Mouse (Mus musculus): ENCODE data around the gene Nrg4. TPM values are rescaled to one million over a fixed set of nuclear protein-coding genes. Genes with fewer than 3 reads are reported as not detected.

Nrg4 gene
- polyA plus RNA-seq, 2 experiments = 0.39 to 1.1 TPM

DNA sequence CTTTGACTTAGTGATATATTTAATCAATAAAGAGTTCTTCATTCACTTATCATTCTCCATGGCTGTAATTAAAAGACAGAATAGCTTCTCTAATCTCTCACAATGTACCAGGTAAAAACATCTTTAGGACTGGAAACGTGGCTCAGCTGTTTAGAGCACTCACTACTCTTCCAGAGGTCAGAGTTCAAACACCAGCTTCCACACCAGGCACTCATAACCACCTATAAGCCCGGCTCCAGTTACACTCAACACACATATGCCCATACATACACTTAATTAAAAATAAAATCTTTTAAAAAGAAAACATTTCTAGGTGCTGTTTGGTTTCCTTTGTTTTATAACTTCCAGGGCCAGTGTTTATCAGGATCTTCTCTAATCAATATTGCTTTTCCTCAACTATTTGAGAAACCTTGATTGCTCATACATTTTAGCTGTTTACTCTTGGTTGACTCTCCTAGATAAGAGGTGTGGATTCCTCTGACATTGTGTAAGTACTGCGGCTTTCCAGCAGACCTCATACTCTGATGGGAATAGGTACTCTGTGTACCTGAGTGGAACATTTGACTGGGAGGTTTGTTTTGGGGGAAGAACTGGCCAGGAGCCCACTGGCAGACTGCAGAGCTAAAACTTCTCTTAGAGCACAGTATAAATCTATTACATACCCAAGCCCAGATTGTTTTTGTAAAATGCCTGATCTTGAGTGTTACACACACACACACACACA lies 37.0 kb downstream of the Nrg4 start:
- no peak for DNase-seq (ENCODE audit: low read depth in 3 of 3, low spot score in 3 of 3)
- Histone ChIP-seq H3K9me3 (ENCODE audit: control insufficient read depth, low read length) (no peaks in the 10 kb centered on the region), H3K36me3 (replicated peaks; ENCODE audit: control insufficient read depth, insufficient read depth, low read depth) (no peaks in the 10 kb centered on the region), H3K4me3 (ENCODE audit: insufficient read depth in 1 of 2, low read depth in 2 of 2, low read length in 2 of 2) (no peak overlapping the region), H3K27me3 (ENCODE audit: control insufficient read depth, insufficient read depth, low read length) (no peaks in the 10 kb centered on the region; the same call in 1 of the 2 replicates), H3K4me2 (ENCODE audit: low read depth) (no peak overlapping the region), H3K27ac (no peak overlapping the region), H3K4me1 (replicated peaks; ENCODE audit: control insufficient read depth in 2 of 2, insufficient read depth in 2 of 2, low read length in 1 of 2) (no peaks in the 10 kb centered on the region), H3K9ac (replicated peaks) (no peak overlapping the region)
- 33% methylated on average over 3 of the region's 3 CpGs for WGBS (ENCODE audit: insufficient replicate concordance)
- no peak for TF ChIP-seq EP300 (IDR thresholded peaks at IDR 0.05; ENCODE audit: low read depth)
- no peak for ATAC-seq (ENCODE audit: insufficient read depth)

DNA sequence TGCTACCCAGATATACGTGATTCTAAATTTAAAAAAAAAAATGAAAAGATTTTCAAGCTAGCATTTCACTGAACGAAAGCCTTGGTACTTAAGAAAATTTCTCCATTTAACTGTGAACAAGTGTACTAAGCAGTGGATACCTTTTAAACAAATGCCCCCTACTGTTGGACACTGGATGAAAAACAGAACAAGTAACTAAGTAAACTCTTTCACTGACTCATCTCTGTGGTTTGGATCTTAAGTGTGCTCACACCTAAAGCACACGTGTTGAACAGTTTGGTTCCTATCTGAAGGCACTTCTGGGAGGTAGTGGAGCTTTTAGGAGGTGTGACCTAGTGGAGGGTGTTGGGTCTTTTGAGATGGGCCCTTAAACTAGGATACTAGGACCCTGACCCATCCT lies 41.4 kb downstream of the Nrg4 start:
- Histone ChIP-seq H3K9ac (replicated peaks) (no peak overlapping the region), H3K9me3 (ENCODE audit: control insufficient read depth, low read length) (no peaks in the 10 kb centered on the region), H3K4me1 (replicated peaks; ENCODE audit: control insufficient read depth in 2 of 2, insufficient read depth in 2 of 2, low read length in 1 of 2) (no peaks in the 10 kb centered on the region), H3K36me3 (replicated peaks; ENCODE audit: control insufficient read depth, insufficient read depth, low read depth) (no peaks in the 10 kb centered on the region), H3K4me2 (ENCODE audit: low read depth) (no peak overlapping the region), H3K27ac (no peak overlapping the region), H3K27me3 (ENCODE audit: control insufficient read depth, insufficient read depth, low read length) (no peaks in the 10 kb centered on the region), H3K4me3 (ENCODE audit: insufficient read depth in 1 of 2, low read depth in 2 of 2, low read length in 2 of 2) (no peak overlapping the region)
- DNase-seq (ENCODE audit: low read depth in 3 of 3, low spot score in 3 of 3) = no peak
- 47% methylated on average over 3 of the region's 3 CpGs for WGBS (ENCODE audit: insufficient replicate concordance)
- TF ChIP-seq EP300 (IDR thresholded peaks at IDR 0.05; ENCODE audit: low read depth) (no peak), CTCF (IDR thresholded peaks at IDR 0.05; ENCODE audit: low read depth) (no peak)
- no peak for ATAC-seq (ENCODE audit: insufficient read depth)

DNA sequence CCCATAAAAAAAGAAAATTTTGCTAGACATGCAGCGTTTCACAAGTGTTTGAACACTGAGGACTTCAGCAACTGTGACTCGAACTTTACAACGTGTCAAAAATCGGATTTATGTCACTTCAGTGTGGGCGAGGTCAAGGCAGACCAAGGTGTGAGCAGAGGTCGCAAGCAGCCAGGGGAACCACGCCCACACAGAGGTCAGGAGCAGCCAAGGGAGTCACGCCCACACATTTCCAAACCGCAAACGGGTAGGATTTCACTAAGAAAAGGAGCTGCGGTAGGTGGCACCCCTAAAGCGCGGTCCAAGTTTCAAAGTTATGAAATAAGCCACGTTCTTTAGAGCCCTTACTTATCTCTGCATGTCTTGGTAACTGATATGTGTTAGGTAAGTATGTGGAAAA lies 43.1 kb downstream of the Nrg4 start:
- Histone ChIP-seq H3K27ac (no peak overlapping the region), H3K4me2 (ENCODE audit: low read depth) (no peak overlapping the region; the same call in 1 of the 2 replicates), H3K9ac (replicated peaks) (no peak overlapping the region), H3K36me3 (replicated peaks; ENCODE audit: control insufficient read depth, insufficient read depth, low read depth) (no peaks in the 10 kb centered on the region), H3K27me3 (ENCODE audit: control insufficient read depth, insufficient read depth, low read length) (no peaks in the 10 kb centered on the region), H3K9me3 (ENCODE audit: control insufficient read depth, low read length) (no peaks in the 10 kb centered on the region), H3K4me1 (replicated peaks; ENCODE audit: control insufficient read depth in 2 of 2, insufficient read depth in 2 of 2, low read length in 1 of 2) (no peaks in the 10 kb centered on the region), H3K4me3 (ENCODE audit: insufficient read depth in 1 of 2, low read depth in 2 of 2, low read length in 2 of 2) (no peak overlapping the region)
- TF ChIP-seq CTCF (IDR thresholded peaks at IDR 0.05; ENCODE audit: low read depth) = no peak
- TF ChIP-seq EP300 (IDR thresholded peaks at IDR 0.05; ENCODE audit: low read depth) = no peak
- ATAC-seq (ENCODE audit: insufficient read depth) = no peak
- DNase-seq (ENCODE audit: low read depth in 3 of 3, low spot score in 3 of 3) = peak in 2 of 3 experiments; percentile 12 to 13
- WGBS (ENCODE audit: insufficient replicate concordance) = 2% methylated on average over 14 of the region's 14 CpGs

DNA sequence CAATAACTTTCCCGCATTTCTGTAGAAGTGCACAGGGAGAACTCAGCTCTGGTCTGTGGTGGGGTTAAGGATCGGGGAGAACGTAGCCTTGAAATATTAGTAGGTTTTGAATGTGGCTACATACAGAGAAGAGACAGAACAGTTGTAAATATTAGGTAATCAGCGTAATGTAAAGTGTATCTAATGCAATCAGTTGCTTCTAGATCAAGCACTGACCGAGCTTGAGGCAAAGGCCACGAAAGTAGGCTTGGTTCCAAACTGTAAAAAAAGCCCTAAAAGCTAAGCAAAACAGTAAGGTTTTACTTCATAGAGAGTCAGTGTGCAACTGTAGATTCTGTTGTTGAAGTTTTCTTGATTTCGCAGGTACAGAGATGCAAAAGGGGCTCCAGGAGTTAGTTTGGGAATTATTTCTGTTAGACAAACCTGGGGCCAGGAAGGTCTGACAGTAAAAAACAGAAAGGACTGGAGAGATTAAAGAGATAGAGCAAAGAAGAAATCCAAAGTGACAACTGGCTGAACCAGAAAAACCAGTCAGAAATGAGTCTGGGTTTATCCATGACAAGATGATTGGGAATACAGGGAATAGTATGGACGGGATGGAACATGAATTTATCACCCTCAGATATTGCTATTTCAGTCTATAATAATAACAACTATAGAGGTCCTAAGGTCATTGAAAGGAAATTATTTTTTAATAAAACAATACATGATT lies 47.4 kb downstream of the Nrg4 start:
- DNase-seq (ENCODE audit: low read depth in 3 of 3, low spot score in 3 of 3) = no peak
- Histone ChIP-seq H3K4me3 (ENCODE audit: insufficient read depth in 1 of 2, low read depth in 2 of 2, low read length in 2 of 2) (no peak overlapping the region), H3K36me3 (replicated peaks; ENCODE audit: control insufficient read depth, insufficient read depth, low read depth) (no peaks in the 10 kb centered on the region), H3K27me3 (ENCODE audit: control insufficient read depth, insufficient read depth, low read length) (no peaks in the 10 kb centered on the region), H3K9ac (replicated peaks) (no peak overlapping the region), H3K9me3 (ENCODE audit: control insufficient read depth, low read length) (no peaks in the 10 kb centered on the region), H3K4me1 (replicated peaks; ENCODE audit: control insufficient read depth in 2 of 2, insufficient read depth in 2 of 2, low read length in 1 of 2) (no peaks in the 10 kb centered on the region), H3K4me2 (ENCODE audit: low read depth) (no peak overlapping the region), H3K27ac (no peak overlapping the region)
- no peak for TF ChIP-seq CTCF (IDR thresholded peaks at IDR 0.05; ENCODE audit: low read depth)
- no peak for TF ChIP-seq EP300 (IDR thresholded peaks at IDR 0.05; ENCODE audit: low read depth)
- WGBS (ENCODE audit: insufficient replicate concordance) = 64% methylated on average over 8 of the region's 8 CpGs
- ATAC-seq (ENCODE audit: insufficient read depth) = no peak

DNA sequence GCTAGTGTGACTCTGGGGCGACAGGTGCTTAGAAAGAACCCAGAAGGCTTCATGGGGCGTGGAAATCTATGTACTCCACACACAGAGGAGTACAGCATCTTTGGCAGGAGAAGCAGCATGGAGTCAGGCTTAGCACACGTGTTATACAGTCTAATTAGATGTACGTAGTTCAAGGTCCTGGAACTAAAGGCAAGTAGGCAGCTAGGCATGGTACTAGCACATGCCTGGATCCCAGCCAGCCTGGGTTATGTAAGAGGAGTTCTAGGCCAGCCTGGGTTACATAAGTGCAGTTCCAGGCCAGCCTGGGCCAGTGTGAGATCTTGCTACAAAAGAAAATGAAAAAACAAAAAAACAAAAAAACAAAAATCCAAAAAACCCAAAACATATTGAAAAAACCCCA lies 49.1 kb downstream of the Nrg4 start:
- DNase-seq (ENCODE audit: low read depth in 3 of 3, low spot score in 3 of 3) (no peak), ATAC-seq (ENCODE audit: insufficient read depth) (no peak)
- H3K27me3 ChIP-seq (ENCODE audit: control insufficient read depth, insufficient read depth, low read length) = no peaks in the 10 kb centered on the region
- 57% methylated on average over 4 of the region's 4 CpGs for WGBS (ENCODE audit: insufficient replicate concordance)
- H3K36me3 ChIP-seq (replicated peaks; ENCODE audit: control insufficient read depth, insufficient read depth, low read depth) = no peaks in the 10 kb centered on the region
- no peaks in the 10 kb centered on the region for H3K4me1 ChIP-seq (replicated peaks; ENCODE audit: control insufficient read depth in 2 of 2, insufficient read depth in 2 of 2, low read length in 1 of 2)
- H3K9ac ChIP-seq (replicated peaks) = no peak overlapping the region
- no peaks in the 10 kb centered on the region for H3K9me3 ChIP-seq (ENCODE audit: control insufficient read depth, low read length)
- H3K4me3 ChIP-seq (ENCODE audit: insufficient read depth in 1 of 2, low read depth in 2 of 2, low read length in 2 of 2) = no peak overlapping the region
- no peak for TF ChIP-seq EP300 (IDR thresholded peaks at IDR 0.05; ENCODE audit: low read depth)
- no peak for TF ChIP-seq CTCF (IDR thresholded peaks at IDR 0.05; ENCODE audit: low read depth)
- no peak overlapping the region for H3K27ac ChIP-seq
- H3K4me2 ChIP-seq (ENCODE audit: low read depth) = no peak overlapping the region

Measured in liver, embryonic 14.5 days (tissue).